Mouse (Mus musculus) ES-Bruce4 (cell line): ENCODE data around the gene 4930451I11Rik.

Experiments
- CTCF ChIP-seq: IDR thresholded peaks from one replicate; pipeline ENCODE4 v1.8.1; 2011; ENCODE audit warnings: low read depth, low read length
- POLR2A ChIP-seq: IDR thresholded peaks from one replicate; pipeline ENCODE4 v1.8.1; 2011; ENCODE audit warnings: low read length; ENCODE audit not compliant: insufficient read depth

DNA sequence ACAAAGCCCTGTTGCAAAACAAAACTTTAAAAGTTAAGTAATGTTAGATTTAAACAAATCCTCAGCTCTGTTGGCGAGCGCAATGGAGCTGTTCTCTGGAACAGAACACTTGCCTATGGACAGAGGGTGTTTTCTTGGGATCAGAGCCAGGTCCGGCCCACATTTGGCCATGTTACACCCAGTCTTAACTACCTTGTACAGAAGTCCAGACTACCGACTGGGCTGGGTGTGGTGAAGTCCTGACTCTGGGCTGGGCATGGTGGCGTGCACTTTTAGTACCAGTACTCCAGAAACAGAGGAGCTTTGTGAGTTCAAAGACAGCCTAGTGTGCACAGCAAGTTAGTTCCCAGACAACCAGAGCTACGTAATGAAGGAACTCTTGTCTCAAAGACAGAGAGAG, 24.5 kb downstream of the 4930451I11Rik start:
- TF ChIP-seq POLR2A (no peak), CTCF (no peak)
